Mouse (Mus musculus) hematopoietic stem cell, adult 5-6 weeks (primary cell): ENCODE measurements at regions not wholly inside any gene's neighbourhood (a gene's known extent, or its start where the extent isn't known, plus 50 kb on each side); places are given as distances from the start of the nearest gene placed in this dataset.
"Not testable (repeated sequence)": the region's sequence is repeated elsewhere in the genome, so short reads cannot be mapped to it uniquely, and the experiment has no call there.

Experiments
- ATAC-seq, 2 experiments: fragments of 125-278 bp in 1 of 2; replicated peaks in 1 of 2; 2 replicates each; pipeline ENCODE4 v1.8.0; 2016 to 2017; ENCODE audit warnings: inconsistent platforms in 2 of 2, mild to moderate bottlenecking in 2 of 2, moderate number of reproducible peaks in 2 of 2, low read depth in 1 of 2, moderate TSS enrichment in 1 of 2; ENCODE audit not compliant: low FRiP score in 2 of 2, poor library complexity in 2 of 2, severe bottlenecking in 2 of 2, insufficient read depth in 1 of 2, low TSS enrichment in 1 of 2

DNA sequence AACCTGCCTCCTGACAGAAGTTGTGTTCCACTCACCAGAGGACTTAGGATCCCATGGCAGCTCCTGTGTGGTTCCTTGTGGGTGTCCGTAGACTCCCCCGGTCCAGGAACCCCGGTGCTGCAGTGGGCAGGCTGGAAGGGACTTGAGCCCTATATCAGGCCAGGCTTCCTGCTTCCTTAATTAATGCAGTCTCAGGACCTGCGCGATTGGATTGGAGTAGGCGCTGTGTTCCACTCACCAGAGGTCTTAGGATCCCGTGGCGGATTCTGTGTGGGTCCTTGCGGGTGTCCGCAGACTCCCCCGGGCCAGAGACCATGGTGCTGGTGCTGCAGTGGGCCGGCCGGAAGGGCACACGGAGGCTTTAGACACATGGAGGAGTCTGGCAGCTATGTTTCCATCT is 288.7 kb downstream of the Fut8 start:
- ATAC-seq = not testable (repeated sequence)

DNA sequence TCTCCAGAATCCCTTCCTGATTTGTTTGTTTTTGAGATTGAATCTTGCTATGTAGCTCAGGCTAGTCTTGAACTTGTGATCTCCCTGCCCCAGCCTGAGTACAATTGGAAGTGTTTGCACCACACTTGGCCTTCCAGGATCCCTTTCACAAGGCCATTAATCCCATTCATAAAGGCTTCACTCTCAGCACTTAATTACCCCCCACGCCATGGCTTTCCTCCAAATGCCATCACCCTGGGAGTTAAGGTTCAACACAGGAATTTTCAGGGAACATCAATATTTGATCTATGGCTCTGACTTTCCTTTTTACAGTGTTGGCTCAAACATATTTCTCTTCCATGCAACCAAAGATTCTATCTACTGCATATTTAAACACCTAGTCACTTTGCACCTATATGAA is 289.6 kb downstream of the Fut8 start:
- ATAC-seq = no peak

DNA sequence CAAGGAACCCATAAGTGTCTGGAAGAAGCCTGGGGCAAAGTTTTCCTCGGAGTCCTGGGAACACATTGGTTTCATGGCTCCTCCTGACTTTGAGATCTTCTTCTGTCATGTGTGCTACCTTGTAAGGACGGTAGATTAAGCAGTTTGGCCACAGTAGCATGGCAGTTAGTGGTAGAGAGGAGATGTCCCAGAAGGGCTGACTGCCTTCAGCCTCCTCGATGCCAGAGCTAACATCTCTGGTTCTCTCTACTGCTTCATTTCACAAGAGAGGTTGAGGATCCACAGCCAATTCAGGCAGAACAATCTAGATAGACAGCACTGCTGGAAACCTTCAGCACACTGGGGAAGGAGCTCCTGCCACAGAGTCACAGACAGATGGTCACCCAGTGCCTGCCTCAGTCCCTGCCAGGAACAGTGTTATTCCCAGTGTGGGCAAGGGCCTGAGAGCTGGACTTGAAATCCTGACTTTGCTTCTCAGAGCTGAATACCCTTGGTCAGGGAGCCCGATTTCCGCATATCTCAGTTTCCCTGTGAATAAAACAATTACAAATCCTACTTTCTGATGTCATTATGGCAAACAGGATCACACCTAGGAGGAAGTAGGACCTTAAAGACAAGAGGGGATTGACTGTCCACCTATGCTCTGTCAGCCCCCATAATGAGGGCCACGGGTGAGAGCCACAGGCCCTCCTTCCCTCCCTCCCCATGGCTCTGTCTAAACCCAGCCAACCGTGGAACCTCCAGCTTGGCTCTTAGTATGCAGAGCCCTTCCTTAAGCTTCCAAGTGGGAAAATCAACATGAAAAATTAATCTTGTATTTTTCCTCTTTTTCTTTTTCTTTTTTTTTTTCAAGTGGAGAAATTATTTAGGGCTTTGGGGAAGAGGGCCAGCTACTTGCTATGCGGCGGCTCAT is 290.3 kb downstream of the Fut8 start:
- ATAC-seq = no peak

DNA sequence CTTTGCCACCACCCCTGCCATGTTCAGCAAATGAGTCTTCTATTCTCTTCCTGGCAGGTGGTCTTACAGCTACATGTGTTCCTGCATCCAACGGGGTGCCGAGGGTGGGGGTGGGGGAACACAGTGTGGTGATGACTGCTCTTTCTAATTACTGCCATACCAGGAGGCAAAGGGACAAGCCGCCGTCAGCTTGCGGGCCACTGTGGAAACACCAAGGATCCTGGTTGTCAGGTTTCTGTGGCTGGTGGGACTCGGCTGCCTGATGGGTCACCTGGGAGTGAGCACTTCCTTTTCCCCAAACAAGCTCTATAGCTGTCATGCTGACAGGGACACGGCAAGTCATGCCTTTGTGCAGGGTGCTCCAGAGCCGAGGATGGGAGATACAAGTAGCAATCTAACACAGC is 290.9 kb downstream of the Fut8 start:
- ATAC-seq = no peak

DNA sequence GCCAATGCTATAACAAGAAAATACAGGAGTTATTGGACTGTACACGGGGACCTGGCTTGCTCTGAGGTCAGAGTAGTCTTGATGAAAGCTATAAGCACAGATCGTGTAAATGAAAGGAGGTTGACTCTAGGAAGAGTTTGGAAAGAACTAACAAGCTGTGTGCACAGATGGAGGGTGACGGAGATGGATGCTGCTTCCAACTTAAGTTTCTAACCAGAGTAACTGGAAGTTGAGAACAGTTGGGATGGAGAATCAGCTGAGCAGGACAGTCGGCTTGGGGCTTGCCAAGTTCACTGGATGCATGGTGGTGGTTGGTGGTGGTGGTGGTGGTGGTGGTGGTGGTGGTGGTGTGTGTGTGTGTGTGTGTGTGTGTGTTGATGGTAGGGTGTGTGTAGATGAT is 291.5 kb downstream of the Fut8 start:
- no peak for ATAC-seq

DNA sequence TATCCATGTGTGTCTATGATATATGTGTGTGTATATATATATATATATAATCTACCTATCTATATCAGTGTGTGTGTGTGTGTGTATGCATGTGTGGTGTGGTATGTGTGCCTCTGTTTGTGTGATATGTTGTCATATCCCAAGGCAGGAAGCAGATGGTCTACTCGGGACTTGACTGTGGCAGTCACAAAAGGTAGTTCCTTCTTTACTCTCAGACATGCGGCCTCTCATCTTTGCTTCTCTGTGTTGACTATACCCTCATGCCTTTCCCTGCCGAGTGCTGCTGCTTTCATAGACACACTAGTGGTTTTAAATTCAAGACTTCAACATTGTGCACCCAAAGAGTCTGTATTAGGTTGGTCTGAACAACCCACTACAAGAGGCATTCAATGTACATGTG is 292.0 kb downstream of the Fut8 start:
- peak; percentile 50 to 57; a peak in 2 of 4 replicates for ATAC-seq

DNA sequence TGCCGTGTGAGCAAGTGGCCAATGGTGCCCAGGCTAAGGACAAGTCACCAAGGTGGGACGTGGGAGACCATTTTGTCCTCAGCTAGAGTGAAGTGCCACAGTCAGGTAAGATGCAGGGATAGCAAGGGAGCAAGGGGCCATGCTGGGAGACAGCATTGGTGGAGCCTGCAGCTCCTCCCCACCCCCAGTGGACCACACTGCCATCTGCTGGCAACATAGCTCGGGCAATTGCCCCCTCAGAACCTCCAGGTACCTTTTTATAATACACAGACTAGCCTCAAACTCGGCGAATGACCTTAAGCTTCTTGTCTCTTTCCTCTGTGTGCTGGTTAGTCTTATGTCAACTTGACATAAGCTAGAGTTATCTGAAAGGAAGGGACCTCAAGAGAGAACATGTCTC is 293.4 kb downstream of the Fut8 start:
- ATAC-seq = no peak

DNA sequence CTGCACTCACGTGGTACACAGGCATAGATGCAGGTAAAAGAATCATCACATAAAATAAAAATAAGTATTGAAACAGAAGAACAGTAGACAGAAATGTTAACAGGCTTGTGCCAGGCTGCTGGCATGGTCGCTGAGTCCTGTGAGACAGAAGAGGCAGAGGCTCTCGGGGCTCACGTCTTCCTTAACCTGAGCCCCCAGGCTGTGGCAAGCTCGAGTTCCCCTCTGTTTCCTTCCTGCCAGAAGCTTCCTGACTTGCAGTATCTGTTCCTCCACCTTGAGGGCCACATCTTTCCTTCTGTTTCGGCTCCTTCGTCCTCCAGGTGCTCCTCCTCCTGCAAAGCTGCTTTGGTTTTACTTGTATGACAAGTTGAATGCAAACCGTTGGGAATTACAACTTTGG is 294.6 kb downstream of the Fut8 start:
- ATAC-seq = peak; percentile 25 to 29; a peak in 2 of 4 replicates

DNA sequence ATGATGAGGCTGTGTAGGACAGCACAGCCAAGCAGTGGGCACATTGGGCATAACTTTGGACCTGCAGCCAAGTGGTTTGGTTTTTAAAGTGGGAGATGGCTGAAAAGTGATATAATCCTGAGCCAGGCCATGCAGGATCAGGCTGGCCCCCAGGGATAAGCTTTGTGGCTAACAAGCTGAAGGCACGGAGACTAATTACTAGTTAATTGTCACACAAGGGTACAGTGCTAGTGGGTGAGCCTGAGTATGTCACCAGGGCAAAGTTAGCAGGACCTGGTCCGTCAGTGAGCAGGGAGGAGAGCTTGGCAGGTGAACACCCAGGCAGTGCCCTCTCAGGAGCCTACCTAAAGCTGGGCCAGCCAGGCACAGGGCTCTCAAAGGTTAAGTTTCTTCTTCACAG is 295.7 kb downstream of the Fut8 start:
- ATAC-seq = no peak

DNA sequence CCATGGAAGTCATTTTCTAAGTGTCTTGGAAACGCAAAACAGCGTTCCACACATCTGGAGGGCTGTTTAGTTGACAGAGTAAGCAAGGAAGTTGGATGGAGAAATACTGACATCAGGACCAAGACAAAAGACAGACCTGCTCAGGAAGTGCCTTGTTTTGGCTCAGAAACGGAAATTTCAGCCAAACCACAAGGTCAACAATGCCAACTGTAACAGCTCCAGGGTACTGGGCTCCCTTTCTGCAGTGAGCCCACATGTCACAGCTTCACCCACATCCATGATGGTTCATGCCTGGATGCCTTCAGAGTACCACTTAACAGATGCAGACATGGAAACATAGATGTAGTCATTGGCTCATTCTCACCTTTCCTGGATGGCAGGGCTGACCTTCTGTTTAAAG is 296.2 kb downstream of the Fut8 start:
- peak in 1 of 2 experiments; percentile 31; a peak in 1 of 4 replicates for ATAC-seq

DNA sequence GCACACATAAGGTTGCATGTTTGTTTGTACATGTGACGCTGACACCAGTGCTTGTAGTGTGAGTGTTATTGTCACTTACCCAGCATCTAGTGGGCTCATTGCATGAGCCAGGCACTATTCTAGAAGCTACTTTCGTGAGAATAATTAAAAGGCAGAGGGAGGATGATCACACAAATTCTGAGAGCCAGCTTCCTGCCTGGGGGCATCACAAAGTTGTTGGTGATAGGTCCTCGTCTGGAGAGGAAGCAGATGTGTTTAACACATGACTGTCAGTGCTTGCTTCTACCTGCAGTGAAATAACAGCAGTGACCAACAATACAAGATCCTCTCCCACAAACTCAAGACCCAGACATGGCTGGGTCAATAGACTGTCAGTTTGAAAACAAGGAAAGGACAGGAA is 297.2 kb downstream of the Fut8 start:
- ATAC-seq = no peak

DNA sequence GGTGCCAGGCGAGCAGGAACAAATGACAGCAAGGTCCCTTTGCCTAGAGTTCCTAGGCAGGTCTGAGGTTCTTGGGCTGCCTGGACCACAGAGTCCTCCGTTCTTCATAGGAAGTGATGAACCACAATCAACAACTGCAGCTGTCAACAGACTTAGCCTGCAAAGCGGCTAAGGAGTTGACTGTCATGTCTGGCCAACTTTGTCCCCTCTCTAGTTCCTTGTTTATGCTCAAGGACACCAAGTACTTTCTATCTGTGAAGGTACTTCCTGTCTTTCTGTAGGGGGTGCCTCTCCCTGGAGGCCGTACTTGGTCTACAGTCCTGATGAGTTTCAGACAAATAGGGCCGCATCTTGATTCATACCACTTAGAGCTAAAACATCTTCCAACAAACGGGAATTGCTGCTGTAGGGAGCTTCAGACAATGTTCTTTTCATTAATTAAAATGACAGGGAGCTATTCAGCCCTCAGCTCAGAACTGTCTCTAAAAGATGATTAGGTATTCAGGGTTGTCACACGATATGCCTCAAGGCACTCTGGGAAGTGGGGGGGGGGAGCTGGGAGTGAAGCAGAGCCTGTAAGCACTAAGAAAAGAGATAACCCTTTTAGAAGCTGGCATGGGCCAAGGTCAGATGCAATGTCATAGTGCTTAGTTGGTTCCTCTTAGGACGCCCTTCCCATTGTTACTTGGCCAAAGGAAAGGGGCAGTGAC is 299.4 kb downstream of the Fut8 start:
- peak; percentile 43 to 52 for ATAC-seq

DNA sequence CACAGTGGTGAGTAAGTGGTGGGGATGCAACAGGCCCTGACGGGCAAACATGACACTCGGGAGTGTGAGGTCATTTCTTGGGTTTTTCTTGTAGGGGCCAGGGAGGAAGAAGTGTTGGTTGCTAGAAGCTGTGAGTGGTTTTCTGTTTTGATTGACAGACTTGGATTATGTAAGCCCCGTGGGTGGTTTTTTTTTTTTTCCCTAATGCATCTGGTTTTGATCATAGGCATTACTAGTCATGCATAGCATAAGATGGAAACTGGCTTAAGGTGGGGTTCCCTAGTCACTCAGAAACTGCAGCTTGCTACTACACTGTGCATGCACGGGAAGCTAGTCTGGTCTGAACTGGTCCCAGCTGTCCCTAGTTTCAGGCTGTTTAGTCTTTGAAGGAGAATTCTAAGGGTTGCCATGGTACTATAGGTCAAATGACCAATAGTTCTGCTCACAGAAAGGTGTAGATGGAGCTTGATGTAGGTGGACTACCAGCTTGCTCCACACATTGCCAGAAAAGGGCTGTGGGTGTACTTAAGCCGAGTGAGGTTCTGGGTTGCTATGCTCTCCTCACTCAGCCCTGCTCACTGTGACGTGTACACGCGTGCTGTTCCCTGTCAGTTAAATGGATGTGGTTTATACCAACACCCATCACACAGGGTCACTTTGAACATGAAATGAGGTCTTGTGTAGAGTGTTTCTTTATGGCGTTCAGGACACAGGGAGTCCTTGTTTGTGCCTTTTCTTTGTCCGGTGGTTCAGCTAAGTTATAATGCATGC is 301.9 kb downstream of the Fut8 start:
- no peak for ATAC-seq

DNA sequence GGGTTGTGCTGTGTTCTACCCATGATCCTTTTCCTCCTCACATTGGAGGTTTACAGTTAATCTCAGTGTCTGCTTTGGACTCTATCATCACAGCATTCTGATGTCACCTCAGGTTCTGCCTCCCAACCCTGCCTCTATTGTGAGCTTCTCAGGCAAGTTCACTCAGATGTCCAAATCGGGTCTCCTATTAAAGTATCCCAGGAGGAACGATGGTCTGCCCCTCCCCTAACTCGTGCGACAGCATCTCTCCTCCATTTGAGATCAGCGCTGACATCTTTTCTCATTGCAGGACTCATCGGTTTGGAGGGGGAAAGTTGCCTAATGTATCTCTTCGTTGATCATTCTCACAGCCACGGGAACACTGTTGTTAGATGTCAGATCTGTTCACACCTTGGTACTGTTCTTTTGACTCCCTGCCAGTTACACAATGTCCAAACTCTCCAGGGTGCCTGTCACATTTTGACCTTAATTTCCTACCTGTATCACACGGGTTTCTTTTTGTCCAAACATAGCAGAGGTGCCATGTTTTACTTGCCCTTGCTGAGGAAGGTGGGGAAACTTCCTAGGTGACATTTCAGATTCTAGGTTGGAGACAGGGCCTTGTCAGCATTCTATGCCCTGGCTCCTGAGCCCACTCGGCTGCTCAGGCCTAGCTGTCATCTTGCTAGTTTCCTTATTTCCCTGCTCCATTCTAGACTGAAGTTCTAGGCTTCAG is 303.3 kb downstream of the Fut8 start:
- ATAC-seq = no peak

DNA sequence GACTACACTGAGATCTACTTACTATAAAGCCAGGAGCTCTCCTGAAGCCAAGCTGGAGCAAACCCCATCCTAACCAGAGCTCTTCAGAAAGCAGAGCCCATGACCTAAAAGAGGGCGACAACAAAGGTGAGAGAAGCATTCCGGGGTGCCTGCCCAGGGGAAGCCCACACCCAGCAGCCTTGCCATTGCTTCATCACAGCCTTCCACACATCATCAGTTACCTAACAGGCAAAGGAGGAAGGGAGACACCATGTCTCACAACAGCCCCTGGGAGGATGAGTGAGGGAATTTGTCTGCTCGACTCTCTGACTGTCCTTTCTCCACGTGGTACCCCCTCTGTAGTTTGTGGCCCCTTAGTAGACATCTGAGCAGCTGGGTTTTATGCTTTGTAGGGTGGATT is 303.9 kb downstream of the Fut8 start:
- peak in 1 of 2 experiments; percentile 52; a peak in 1 of 4 replicates for ATAC-seq

DNA sequence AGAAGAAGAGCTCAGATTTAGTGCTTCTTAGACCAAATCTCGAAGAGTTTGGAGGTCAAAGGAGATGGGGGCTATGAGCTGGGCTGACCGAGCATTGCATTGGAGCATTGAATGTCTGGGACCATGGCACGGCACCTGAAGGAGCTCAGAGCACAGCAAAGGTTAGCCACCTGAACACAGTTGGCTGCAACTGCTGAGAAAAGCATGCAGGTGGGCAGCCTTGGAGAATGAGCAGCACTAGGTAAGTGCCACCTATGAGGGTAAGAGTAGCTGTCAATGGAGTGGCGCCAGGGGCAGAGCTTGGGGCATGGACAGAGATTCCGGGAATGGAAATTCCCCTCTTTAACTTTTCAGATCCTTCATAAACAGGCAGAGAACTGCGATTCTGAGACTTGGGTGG is 305.7 kb downstream of the Fut8 start:
- ATAC-seq = no peak

DNA sequence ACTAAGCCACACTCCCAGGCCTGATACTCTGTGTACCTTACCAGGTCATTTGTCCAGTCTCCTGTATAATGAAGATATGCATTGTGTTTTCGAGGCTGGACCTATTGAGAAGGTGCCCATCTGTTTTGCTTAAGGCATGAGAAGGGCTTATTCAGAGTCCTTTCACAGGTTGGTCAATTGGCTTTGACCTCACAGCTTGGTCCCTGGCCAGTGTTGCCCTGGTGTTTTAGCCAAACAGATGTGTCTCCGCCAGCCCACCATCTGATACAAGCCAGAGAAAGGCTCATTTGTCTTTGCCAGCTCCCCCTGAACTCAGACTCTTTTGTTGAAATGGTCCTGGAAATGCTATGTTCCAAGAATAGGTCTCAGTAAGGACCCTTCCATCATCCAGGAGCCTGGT is 308.2 kb downstream of the Fut8 start:
- ATAC-seq = no peak
